Comparison of ENCODE assay signal across 14 mouse cellular contexts in genomic region chr6:52674541-52674940, GRCm38 (mm10). TPM values are rescaled to one million over a fixed set of nuclear protein-coding genes. Genes with fewer than 3 reads are reported as not detected.
DNase-seq lines count a peak whose midpoint lies in the region; ATAC-seq and TF ChIP-seq lines count a peak whose summit lies in the region.
"Had no signal": no experiment of that assay in that cellular context is flagged by ENCODE, and none has a peak within 500 bp of the region (broad histone marks: within the 10 kb centered on the region; RNA-seq: fewer than 3 reads in every experiment).

No protein-coding gene starts in this region.

- H3K9me3 ChIP-seq in intestine, embryonic 15.5 days = no peaks in the 10 kb centered on the region
- H3K9me3 ChIP-seq in intestine, embryonic 16.5 days (ENCODE audit: control insufficient read depth, low read length) = no peaks in the 10 kb centered on the region
- H3K9me3 ChIP-seq in limb, embryonic 13.5 days = no peaks in the 10 kb centered on the region
- H3K9me3 ChIP-seq: hindbrain, embryonic 12.5 days; liver, embryonic 13.5 days; neural tube, embryonic 12.5 days had no signal

- no peak for TF ChIP-seq POLR2A in testis, adult 2 months (IDR thresholded peaks at IDR 0.05; ENCODE audit: control insufficient read depth, low read depth, low read length)

- no peak overlapping the region for H3K27ac ChIP-seq in intestine, embryonic 15.5 days
- H3K27ac ChIP-seq in intestine, embryonic 16.5 days (ENCODE audit: low read length) = no peak overlapping the region; the same call in 1 of the 2 replicates
- H3K27ac ChIP-seq in testis, adult 2 months (ENCODE audit: control insufficient read depth, insufficient read depth, low read depth, low read length) = no peak overlapping the region
- H3K27ac ChIP-seq in limb, embryonic 13.5 days = peak overlapping the region; percentile 10; the same call in 1 of the 2 replicates
- H3K27ac ChIP-seq: hindbrain, embryonic 12.5 days; liver, embryonic 13.5 days; neural tube, embryonic 12.5 days had no signal

- no peaks in the 10 kb centered on the region for H3K36me3 ChIP-seq in intestine, embryonic 15.5 days
- H3K36me3 ChIP-seq in intestine, embryonic 16.5 days (ENCODE audit: control insufficient read depth, insufficient read depth, low read length) = no peaks in the 10 kb centered on the region
- H3K36me3 ChIP-seq in testis, adult 2 months (ENCODE audit: control insufficient read depth, insufficient read depth, low read length) = no peaks in the 10 kb centered on the region
- no peaks in the 10 kb centered on the region for H3K36me3 ChIP-seq in limb, embryonic 13.5 days
- H3K36me3 ChIP-seq: hindbrain, embryonic 12.5 days; liver, embryonic 13.5 days; neural tube, embryonic 12.5 days had no signal

- WGBS in intestine, embryonic 15.5 days = 77% methylated on average over 12 of the region's 12 CpGs
- WGBS in intestine, embryonic 16.5 days = 76% methylated on average over 12 of the region's 12 CpGs
- WGBS in limb, embryonic 13.5 days = 84% methylated on average over 12 of the region's 12 CpGs

- no peak overlapping the region for H3K4me3 ChIP-seq in intestine, embryonic 15.5 days (replicated peaks)
- no peak overlapping the region for H3K4me3 ChIP-seq in intestine, embryonic 16.5 days (ENCODE audit: low read length)
- peak overlapping the region; percentile 17 for H3K4me3 ChIP-seq in testis, adult 2 months (ENCODE audit: control insufficient read depth, low read depth, low read length)
- no peak overlapping the region for H3K4me3 ChIP-seq in limb, embryonic 13.5 days
- H3K4me3 ChIP-seq: hindbrain, embryonic 12.5 days; liver, embryonic 13.5 days; neural tube, embryonic 12.5 days had no signal

- H3K4me2 ChIP-seq in intestine, embryonic 15.5 days (replicated peaks) = peak overlapping the region; percentile 33; the same call in 1 of the 2 replicates
- H3K4me2 ChIP-seq in intestine, embryonic 16.5 days (ENCODE audit: low read depth, low read length) = no peak overlapping the region
- no peak overlapping the region for H3K4me2 ChIP-seq in limb, embryonic 13.5 days (replicated peaks)
- H3K4me2 ChIP-seq: hindbrain, embryonic 12.5 days; liver, embryonic 13.5 days; neural tube, embryonic 12.5 days had no signal

- H3K4me1 ChIP-seq in intestine, embryonic 15.5 days (replicated peaks) = peaks cover 14% of the 10 kb centered on the region
- H3K4me1 ChIP-seq in intestine, embryonic 16.5 days (ENCODE audit: control insufficient read depth, insufficient read depth, low read length) = peaks cover 21% of the 10 kb centered on the region; the same call in 1 of the 2 replicates
- H3K4me1 ChIP-seq in testis, adult 2 months (ENCODE audit: control insufficient read depth, insufficient read depth, low read length) = peaks cover 5% of the 10 kb centered on the region
- H3K4me1 ChIP-seq in limb, embryonic 13.5 days = peaks cover 28% of the 10 kb centered on the region
- H3K4me1 ChIP-seq: hindbrain, embryonic 12.5 days; liver, embryonic 13.5 days; neural tube, embryonic 12.5 days had no signal

- H3K27me3 ChIP-seq in intestine, embryonic 15.5 days (replicated peaks) = no peaks in the 10 kb centered on the region
- H3K27me3 ChIP-seq in intestine, embryonic 16.5 days (replicated peaks; ENCODE audit: control insufficient read depth, insufficient read depth, low read length) = no peaks in the 10 kb centered on the region
- H3K27me3 ChIP-seq in testis, adult 2 months (ENCODE audit: control insufficient read depth, insufficient read depth, low read length) = no peaks in the 10 kb centered on the region
- no peaks in the 10 kb centered on the region for H3K27me3 ChIP-seq in limb, embryonic 13.5 days
- H3K27me3 ChIP-seq: hindbrain, embryonic 12.5 days; liver, embryonic 13.5 days; neural tube, embryonic 12.5 days had no signal

- DNase-seq in adrenal gland, postnatal 14 days = peak; percentile 32
- DNase-seq in adrenal gland, adult 8-10 months = no peak
- DNase-seq in testis, postnatal 10 days (ENCODE audit: low spot score) = no peak
- DNase-seq in gastrocnemius, adult 18-20 months (ENCODE audit: low spot score) = no peak
- DNase-seq: cerebellum, adult 8-10 months; liver, embryonic 13.5 days; thymus, postnatal 4 days had no signal

- no peak overlapping the region for H3K9ac ChIP-seq in intestine, embryonic 15.5 days
- no peak overlapping the region for H3K9ac ChIP-seq in intestine, embryonic 16.5 days (ENCODE audit: low read depth, low read length)
- no peak overlapping the region; the same call in 1 of the 2 replicates for H3K9ac ChIP-seq in limb, embryonic 13.5 days
- H3K9ac ChIP-seq: hindbrain, embryonic 12.5 days; liver, embryonic 13.5 days; neural tube, embryonic 12.5 days had no signal

- ATAC-seq in intestine, embryonic 15.5 days = no peak
- no peak for ATAC-seq in intestine, embryonic 16.5 days
- ATAC-seq in limb, embryonic 13.5 days (ENCODE audit: low FRiP score, low read depth) = no peak
- ATAC-seq: lung, postnatal 0 days had no signal

- TF ChIP-seq CTCF in testis, adult 2 months (IDR thresholded peaks at IDR 0.05; ENCODE audit: control insufficient read depth, insufficient read depth, insufficient replicate concordance, low read depth, low read length) = no peak

RNA-seq across cellular contexts. Expression of gene Hibadh, which starts 34.4 kb away (rescaled TPM):
- 216 and 228 TPM in 2 replicates for total RNA-seq in adrenal gland, postnatal 14 days (2021)
- total RNA-seq in adrenal gland, adult 8-10 months (2022) = 100 to 1,000 TPM; 112 to 180 (median 143) TPM
- 135 and 137 TPM in 2 replicates for polyA plus RNA-seq in intestine, embryonic 15.5 days (2015; fragmentation: Nextera tagmentation; extraction: Ambion mirVana)
- 148 and 151 TPM in 2 replicates for polyA plus RNA-seq in intestine, embryonic 16.5 days (2015; fragmentation: Nextera tagmentation; extraction: Ambion mirVana)
- 22.1 and 23.8 TPM in 2 replicates for polyA plus RNA-seq in testis, adult 2 months (2012; rRNA removed)
- polyA plus RNA-seq in limb, embryonic 13.5 days (2015; fragmentation: Nextera tagmentation; extraction: Ambion mirVana) = 91.7 and 93.9 TPM in 2 replicates
- total RNA-seq in gastrocnemius, adult 18-20 months (2021) = 100 to 1,000 TPM; 112 to 115 TPM

RNA-seq across cellular contexts. Expression of gene Tax1bp1, which starts 39.0 kb away (rescaled TPM):
- 151 and 163 TPM in 2 replicates for total RNA-seq in adrenal gland, postnatal 14 days (2021)
- 100 to 1,000 TPM; 158 to 211 (median 188) TPM for total RNA-seq in adrenal gland, adult 8-10 months (2022)
- polyA plus RNA-seq in intestine, embryonic 15.5 days (2015; fragmentation: Nextera tagmentation; extraction: Ambion mirVana) = 162 and 172 TPM in 2 replicates
- 162 and 168 TPM in 2 replicates for polyA plus RNA-seq in intestine, embryonic 16.5 days (2015; fragmentation: Nextera tagmentation; extraction: Ambion mirVana)
- 152 and 179 TPM in 2 replicates for polyA plus RNA-seq in testis, adult 2 months (2012; rRNA removed)
- 161 and 166 TPM in 2 replicates for polyA plus RNA-seq in limb, embryonic 13.5 days (2015; fragmentation: Nextera tagmentation; extraction: Ambion mirVana)
- total RNA-seq in gastrocnemius, adult 18-20 months (2021) = 10 to 100 TPM; 75.1 to 76.5 TPM
